Mouse (Mus musculus): ENCODE data around the gene Klhdc10.

Klhdc10 gene

DNA sequence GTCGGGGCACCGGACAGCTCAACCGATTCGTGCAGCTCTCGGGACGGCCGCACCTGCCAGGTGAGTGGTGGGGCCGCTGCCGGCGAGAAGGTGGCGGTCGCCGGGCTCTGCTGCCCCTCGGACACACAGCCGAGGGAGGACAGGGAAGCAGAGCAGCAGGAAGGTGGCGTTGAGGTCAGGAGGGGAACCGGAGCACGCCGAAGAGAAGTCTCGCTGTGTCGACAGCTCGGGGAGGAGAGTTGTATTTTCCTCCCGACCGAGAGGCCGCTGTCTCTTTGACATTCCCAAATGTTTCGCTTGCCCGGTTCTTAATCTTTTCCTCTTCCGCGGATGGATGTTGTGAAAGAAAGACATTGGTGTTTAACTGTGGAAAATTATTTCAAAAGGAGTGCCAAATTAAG, 423 bp downstream of the Klhdc10 start:
- no peak for DNase-seq (ENCODE audit: low read depth)

DNA sequence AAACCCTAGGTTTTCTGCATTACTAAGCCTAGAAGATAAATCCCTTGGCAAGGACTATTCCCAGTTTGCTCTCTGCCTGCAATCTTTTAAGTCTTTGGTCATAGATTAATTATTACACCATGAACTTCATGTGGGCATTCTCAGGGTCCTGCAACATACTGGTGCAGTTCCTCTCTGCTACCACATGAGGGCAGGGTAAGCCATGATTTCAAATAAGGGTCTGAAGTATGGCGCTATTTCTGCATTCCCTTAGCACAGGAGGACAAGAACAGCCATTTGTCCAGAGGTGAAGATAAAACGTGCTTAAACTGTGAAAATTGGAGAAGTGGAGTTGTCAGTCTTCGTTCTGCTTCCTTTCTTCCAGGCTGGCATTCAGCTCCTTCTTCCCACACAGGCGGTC, 1.8 kb downstream of the Klhdc10 start:
- DNase-seq (ENCODE audit: low read depth), result peak; percentile 85

DNA sequence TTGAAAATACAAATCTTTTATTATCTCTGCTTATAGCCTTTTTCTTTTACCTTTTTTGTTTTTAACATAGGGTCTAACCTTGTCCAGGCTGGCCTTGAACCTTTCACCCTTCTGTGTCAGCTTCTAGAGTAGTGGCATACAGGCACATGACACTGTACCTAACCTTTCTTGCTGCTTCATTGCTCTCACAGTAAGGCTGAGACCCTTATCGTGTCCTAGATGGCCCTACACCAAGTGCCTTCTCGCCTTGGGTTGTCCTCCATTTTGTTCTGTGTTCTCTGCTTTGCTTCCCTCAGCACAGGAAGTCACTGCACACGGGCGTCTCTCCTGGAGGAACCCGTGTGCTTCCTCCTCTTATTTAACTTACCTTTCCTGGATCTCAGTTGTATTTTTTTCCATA, 3.0 kb downstream of the Klhdc10 start:
- peak; percentile 12 for DNase-seq (ENCODE audit: low read depth)

DNA sequence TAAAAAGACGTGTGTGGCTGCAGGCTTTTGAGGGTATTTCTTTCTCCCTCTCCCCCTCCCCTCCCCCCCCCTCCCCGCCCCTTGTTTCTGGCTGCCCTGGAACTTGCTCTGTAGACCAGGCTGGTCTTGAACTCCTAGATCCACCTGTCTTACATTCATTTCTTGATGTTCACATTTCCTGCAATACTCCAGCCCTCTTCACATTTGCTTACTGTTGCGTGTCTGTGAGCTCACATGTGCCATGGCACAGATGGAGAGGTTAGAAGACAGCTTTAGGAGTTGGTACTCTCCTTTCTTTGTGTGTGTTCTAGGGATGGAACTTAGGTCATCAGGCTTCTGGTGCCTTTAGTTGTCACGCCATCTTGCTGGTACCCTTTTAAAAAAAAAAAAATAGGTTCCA, 6.6 kb downstream of the Klhdc10 start:
- DNase-seq (ENCODE audit: low read depth), result no peak

DNA sequence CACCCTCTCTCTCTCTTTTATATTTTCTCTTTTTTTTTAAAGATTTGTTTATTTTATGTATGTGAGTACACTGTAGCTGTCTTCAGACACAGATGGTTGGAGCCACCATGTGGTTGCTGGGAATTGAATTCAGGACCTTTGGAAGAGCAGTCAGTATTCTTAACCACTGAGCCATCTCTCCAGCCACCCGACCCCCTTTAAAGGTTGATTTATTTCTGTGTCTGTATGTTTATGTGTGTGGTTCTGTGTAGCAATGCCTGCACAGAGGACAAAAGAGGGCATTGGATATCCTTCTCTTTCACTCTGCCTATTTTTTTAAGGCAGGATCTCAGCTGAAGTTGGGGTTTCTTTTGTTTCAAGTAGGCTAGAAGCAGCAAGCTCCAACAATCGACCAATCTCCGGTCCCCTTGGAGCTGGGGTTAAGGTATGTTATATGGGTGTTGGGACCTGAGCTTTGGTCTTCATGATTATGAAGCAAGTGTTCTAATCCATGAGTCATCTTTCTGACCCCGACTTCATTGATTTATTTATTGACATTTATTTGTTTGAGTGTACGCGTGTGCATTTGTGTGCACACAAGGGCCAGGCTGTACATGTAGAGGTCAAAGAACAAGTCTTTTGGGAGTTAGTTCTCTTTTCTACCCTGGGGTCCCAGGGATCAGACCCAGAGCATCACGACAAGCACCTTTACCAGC, 7.9 kb downstream of the Klhdc10 start:
- DNase-seq (ENCODE audit: low read depth), result no peak

DNA sequence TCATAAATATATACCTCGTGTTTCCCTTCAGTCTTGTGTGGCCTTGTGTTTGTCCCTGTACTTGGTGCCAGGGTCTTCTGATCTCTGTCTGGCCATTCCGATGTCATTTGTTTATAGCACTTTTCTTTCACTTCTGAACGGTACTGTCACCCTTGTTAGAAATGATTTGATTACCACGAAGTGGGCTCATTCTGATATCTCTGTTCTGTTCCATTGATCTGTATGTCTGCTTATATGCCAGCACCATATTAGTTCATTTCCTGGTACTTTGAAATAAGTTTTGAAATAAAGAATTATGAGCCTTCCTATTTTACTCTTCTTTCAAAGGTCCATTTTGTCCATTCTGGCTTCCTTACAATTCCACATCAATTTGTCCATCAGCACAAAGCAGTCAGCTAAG, 9.6 kb downstream of the Klhdc10 start:
- no peak for DNase-seq (ENCODE audit: low read depth)

DNA sequence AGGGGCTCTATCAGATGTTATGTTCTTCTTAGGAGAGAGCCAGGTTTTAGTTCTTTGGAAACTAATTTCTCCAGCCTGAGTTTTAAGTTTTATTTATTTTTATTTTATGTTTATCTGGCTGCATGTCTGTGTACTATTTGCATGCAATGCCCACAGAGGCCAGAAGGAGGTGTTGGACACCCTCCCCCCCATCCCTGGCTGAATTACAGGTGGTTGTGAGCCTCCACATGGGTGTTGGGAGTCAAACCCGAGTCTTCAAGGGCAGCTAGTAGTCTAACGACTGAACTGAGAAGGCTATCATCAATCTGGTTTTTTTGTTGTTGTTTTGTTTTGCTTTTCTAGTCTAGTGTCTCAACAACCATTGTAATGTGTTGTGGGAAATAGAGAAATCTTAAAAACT, 14.5 kb downstream of the Klhdc10 start:
- no peak for DNase-seq (ENCODE audit: low read depth)

- DNase-seq (ENCODE audit: low read depth), result no peak
Observed at GRCm38 (mm10) chr6:30416801-30417200, 15.1 kb downstream of the Klhdc10 start.

GRCm38 (mm10) chr6:30432461-30433192, 31.0 kb downstream of the Klhdc10 start:
- no peak for DNase-seq (ENCODE audit: low read depth)

DNA sequence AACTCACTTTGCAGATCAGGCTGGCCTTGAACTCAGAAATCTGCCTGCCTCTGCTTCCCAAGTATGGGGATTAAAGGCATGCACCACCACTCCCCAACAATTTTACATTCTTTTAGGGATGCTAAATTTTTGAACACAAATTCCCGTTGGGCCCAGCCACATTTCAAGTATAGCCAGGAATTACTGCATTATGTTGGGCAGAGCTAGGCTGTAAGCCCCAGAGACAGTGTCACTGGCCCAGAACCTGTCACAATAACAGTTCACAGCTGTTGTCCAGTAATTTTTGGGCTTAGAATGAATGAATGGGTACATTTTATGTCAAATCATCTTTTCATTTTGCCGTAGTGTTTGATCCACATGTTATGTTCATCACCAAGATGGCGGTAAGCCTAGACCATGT, 34.8 kb downstream of the Klhdc10 start:
- DNase-seq (ENCODE audit: low read depth), result no peak

GRCm38 (mm10) chr6:30437054-30437453, 35.4 kb downstream of the Klhdc10 start:
- DNase-seq (ENCODE audit: low read depth), result no peak

- no peak for DNase-seq (ENCODE audit: low read depth)
Observed at GRCm38 (mm10) chr6:30439576-30439975, 37.9 kb downstream of the Klhdc10 start.

- no peak for DNase-seq (ENCODE audit: low read depth)
Observed at GRCm38 (mm10) chr6:30456991-30457390, 55.3 kb downstream of the Klhdc10 start.

DNA sequence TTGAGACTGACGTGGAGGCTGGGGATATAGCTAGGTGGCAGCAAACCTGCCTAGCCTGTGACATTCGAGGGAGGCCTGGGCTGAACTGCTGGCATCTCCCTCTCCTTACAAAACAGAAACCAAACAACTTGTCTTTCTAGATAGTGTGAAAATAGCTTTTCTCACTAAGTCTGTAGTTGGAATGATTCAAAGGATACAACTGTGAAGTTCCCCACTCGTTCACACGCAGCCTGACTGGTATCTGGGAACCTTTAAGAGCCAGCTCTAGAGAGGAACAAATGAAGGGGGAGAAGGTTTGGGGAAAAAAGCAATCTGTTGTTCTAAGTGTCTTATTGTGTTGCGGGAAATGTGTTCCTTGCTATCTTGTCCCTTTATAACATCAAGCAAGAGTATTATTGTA, 57.0 kb downstream of the Klhdc10 start:
- no peak for DNase-seq (ENCODE audit: low read depth)

DNA sequence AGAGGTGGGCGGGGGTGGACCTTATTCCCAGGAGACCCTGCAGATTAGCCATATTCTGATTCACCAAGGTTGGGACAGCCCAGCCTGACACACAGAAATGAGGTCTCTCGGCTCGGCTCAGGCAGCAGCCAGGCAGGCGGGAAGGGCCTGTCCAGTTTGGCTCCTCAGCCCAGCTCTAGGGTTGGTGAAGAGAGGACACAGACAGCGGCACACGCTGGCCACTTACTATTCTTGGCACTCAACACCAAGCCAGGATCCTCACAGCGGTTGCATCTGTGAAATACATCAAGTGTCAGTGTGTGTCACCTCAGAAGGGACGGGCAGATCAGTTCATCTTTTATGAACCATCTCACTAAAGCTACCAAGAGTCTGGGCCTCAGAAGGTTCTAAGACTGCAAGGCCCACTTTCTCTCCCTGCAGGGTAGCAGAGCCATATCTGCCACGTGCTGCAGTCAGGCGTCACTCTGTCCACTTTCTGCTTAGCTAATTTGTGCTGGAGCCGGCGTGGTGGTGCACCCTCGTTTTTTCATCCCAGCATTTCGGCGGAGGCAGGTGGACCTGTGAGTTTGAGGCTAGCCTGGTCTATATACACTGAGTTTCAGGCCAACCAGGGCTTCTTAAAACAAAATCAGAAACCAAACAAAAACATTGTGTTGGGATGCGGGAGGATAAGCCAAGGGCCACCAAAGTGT, 57.5 kb downstream of the Klhdc10 start:
- DNase-seq (ENCODE audit: low read depth), result no peak

DNA sequence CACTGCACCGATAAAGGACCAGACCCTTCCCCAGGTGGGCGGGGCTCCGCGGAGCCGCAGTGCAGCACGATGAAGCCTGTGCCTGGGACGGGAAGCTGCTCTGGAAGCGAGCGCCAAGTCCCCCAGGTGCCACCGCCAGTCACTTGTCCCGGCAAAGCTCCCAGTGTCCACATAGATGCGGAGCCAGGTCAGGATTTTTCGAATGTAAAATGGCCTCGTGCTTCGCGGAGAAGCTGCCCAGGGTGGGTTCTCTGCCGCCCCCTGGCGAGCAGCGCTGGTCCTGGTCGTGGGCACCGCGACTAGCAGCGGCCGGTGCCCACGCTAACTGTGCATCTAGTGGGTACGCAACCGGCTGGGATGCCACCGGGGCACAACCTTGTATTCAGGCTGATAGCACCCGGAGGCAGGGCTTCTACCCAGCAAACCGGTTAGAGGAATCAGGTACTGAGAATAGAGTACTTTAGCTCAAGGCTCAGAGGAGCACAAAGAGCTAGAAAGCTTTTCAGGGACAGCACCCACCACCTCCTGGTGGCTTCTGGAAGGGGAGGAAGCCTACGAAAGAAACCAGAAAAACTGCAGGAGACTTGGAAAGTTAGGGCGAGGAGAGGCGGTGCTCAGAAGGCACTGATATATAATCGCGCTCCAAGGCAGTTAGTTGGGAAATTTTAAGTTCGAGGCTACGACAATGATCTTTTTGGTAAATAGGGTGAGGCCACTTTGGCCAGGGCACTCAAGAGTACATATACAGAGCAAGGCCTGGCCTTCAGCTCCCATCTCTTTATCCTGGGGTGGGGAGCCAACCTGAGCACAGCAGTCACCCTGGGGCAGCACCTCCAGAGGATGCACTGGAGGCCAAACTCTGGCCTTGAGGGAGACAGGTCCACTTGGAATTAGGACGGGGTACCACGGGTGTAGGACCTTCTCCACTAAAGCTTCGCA, 58.4 kb downstream of the Klhdc10 start:
- peak; percentile 90 for DNase-seq (ENCODE audit: low read depth)

DNA sequence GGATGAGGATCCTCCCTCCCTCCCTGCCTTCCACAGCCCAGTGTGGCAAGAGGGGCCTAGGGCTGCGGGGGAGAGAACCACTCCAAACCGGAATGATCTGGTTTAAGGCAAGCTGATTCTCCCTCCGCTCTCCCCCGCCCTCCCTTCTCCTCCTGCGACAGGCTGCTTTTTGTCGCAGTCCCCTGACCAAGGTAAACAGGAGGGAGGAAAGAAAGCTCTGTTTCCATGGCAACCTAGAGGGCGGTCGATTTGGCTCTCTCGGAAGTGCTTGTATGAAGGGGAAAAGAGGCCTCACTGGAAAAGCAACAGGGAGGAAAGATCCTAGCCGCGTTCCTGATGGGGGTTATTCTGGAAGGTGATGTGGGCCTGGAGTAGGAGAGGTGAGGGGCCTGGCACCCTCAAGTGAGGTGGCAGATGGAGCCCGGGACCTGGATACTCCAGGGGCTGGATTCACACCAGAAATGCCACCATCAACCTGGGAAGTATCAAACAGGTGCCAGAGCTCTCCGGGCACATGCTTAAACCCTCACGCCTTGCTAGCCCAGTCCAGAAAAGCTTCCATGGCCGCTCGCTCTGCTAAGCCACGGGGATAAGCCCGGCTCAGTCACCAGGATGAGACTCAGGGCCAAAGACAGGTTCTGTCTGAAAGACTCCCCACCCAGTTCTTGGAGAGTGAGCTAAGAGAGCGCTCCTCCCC, 59.2 kb downstream of the Klhdc10 start:
- peak; percentile 28 for DNase-seq (ENCODE audit: low read depth)

GRCm38 (mm10) chr6:30461755-30462344, 60.2 kb downstream of the Klhdc10 start:
- DNase-seq (ENCODE audit: low read depth), result no peak

- DNase-seq (ENCODE audit: low read depth), result no peak
Observed at GRCm38 (mm10) chr6:30462822-30463221, 61.2 kb downstream of the Klhdc10 start.

DNA sequence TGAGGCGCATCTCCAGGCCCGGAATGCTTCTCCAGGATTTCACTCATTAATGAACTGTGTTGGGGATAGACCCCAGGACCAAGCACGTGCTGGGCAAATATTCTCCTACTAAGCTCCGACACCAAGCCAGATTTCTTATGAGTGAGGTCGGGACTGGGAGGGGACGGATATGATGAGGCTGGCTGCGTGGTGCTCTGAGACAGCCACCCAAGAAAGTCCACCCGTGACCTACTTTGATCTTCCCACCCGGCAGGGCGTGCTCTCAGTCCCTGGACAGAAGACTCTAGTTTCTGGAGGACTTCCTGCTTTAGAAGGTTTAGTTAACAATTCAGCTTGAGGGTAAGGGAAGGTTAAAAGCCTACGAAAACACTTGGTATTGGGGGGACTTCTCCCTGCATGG, 63.9 kb downstream of the Klhdc10 start:
- no peak for DNase-seq (ENCODE audit: low read depth)

DNA sequence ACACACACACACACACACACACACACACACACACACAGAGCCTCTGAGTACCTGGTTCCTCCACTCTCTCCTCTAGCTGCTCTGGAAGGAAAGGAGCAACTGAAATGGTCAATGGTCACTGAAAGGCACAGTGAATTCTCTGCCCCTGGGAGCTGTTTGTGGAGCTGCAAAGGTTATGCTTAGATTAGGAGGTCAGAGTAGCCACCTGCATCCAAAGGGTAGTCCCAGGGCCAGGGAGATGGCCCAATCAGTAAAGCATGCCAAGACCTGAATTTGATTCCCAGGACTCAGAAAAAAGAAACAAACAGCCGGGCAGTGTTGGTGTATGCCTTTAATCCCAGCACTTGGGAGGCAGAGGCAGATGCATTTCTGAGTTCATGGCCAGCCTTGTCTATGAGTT, 66.4 kb downstream of the Klhdc10 start:
- no peak for DNase-seq (ENCODE audit: low read depth)

Data from naive thymus-derived CD4-positive, alpha-beta T cell, adult 2 months (primary cell).